Mouse (Mus musculus) heart, adult 8-10 months (tissue): ENCODE data around the gene Fam111a. TPM values are rescaled to one million over a fixed set of nuclear protein-coding genes. Genes with fewer than 3 reads are reported as not detected.
"Not testable (repeated sequence)": the region's sequence is repeated elsewhere in the genome, so short reads cannot be mapped to it uniquely, and the experiment has no call there.

ENCODE experiments used
- DNase-seq: peaks from one replicate; pipeline ENCODE4 v3.0.0; 2022; ENCODE audit warnings: low spot score
- total RNA-seq, 4 experiments: library from RNA; stranded (reverse); gene quantifications; 2 replicates each; pipeline ENCODE4 v1.2.4; 2022

Fam111a gene
- total RNA-seq = 1 to 10 TPM; 2.6 to 6.7 (median 3.8) TPM

- DNase-seq = not testable (repeated sequence)
These were observed at the start of gene Fam111a for GRCm38 (mm10) chr19:12545440-12545839. TSS of gene Fam111a (plus strand) at chr19:12545740.

DNA sequence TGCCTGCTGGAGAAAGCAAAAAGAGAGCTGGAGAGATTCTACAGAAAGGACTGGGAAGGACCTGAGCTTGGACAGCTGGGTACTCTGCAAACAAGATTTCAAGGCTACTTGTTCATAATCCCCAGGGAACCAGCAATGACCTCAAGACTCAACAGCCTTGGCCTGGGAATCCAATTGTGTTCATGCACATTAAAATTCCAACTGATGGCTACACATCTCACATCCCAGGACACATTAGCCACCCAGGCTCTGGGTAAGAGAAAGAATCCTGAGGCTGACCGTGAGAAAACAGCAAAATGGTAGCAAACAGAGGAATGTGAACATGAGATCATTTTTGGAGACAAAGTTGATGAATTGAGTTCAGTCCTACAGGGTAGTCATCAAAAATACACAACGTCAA, 49.3 kb upstream of the Fam111a start:
- DNase-seq = no peak

DNA sequence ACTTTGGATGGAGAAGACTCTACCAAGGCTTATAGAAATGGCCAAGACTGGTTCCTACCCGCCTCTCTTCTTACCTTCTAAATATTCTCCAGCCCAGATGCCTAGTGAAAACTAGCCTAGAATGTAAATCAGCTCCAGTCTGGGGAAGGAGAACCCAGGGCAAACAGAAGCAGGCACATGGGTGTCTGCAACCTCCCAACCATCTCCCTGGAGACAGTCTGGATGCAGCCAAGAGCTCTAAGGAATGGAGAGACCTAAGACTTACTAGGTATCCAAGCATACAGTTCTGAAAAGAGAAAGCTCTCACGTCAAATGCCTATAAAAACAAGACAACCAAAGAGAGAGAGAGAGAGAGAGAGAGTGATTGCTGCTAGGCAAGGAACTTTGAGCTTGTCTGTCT, 47.6 kb upstream of the Fam111a start:
- no peak for DNase-seq

- no peak for DNase-seq
These were observed 47.2 kb upstream of the Fam111a start for GRCm38 (mm10) chr19:12498321-12498720.

- DNase-seq = no peak
These were observed 46.6 kb upstream of the Fam111a start for GRCm38 (mm10) chr19:12498941-12499340.

DNA sequence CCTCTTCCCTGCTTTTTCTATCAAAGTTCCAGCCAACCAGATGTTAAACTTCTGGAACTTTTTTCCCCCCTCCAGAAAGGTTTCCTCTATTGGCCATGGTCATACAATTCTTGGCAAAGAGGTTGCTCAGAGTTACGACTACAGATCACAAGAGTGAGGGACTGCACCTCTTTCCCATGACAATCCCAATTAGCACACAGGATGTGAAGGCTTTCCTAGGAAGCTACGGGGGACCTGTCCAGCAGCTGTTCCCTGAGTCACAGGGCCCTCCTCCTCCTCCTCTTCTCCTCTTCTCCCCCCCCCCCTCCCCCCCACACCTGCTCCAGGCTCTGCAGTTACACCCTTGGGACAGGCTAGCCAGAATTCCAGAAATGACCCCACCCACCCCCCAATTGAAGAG, 46.1 kb upstream of the Fam111a start:
- no peak for DNase-seq

- peak; percentile 60 for DNase-seq
These were observed 45.4 kb upstream of the Fam111a start for GRCm38 (mm10) chr19:12500124-12500523.

DNA sequence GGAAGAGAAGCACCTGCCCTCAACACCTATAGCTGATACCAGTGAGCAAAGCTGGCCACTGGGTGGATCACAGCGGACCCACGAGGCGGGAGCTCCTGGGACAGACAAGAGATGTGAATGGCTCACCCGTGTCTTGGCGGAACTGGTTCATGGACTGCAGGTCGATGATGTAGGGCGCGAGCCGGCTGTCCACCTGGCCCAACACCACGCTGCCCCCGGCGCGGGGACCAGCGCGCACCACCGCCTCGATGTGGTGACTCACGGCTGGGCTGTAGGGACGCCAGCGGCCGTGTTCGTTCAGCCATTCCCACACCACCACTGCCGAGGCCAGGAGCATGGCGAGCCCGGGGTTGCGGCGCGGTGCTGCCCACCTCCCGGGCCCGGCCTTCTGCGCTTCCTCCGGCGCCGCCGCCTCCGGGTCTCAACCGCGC, 44.6 kb upstream of the Fam111a start:
- no peak for DNase-seq

- DNase-seq = peak; percentile 94
These were observed 43.9 kb upstream of the Fam111a start, which contains the start of gene Dtx4 for GRCm38 (mm10) chr19:12501370-12502347. TSS of gene Dtx4 (minus strand) at chr19:12501454.

DNA sequence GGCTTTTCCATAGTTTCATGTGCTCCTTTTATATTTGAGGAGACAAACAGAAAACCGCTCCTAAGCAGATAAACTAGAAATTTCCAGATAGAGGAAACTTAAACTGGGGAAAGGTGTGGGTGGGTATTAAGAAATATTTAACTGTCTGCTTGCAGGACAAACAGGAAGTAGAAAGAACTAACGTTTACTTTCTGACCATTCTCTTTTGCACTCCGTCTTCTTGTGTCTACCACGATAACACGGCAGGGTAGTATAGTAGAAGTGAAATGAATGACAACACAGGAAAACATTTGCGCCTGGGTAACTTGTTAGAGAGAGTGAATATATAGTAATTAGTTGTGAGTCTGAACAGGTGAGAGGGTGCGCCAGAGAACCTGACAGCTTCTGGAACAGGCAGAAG, 42.8 kb upstream of the Fam111a start:
- no peak for DNase-seq

DNA sequence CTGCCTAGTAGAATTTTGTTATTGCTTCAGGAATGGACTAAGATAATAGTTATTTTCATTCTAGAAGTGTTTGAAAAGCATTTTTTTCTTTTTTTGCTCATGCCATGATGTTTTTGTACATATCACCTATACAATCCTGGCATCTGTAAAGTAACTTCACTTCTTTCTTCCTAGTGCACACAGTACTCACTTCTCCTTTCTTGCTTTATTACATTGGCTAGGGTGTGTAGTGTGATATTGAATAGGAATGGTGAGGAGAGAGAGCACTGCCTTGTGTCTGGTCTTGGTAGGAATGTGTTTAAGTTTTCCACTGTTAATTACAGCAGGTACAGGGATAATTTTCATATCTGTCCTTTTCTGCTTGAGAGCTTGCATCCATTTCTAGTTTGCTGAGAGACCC, 30.9 kb upstream of the Fam111a start:
- no peak for DNase-seq

- DNase-seq = peak; percentile 66
These were observed 27.6 kb upstream of the Fam111a start for GRCm38 (mm10) chr19:12517671-12518540.

- DNase-seq = no peak
These were observed 27.0 kb upstream of the Fam111a start for GRCm38 (mm10) chr19:12518541-12518890.

- no peak for DNase-seq
These were observed 22.2 kb upstream of the Fam111a start for GRCm38 (mm10) chr19:12523377-12523776.

DNA sequence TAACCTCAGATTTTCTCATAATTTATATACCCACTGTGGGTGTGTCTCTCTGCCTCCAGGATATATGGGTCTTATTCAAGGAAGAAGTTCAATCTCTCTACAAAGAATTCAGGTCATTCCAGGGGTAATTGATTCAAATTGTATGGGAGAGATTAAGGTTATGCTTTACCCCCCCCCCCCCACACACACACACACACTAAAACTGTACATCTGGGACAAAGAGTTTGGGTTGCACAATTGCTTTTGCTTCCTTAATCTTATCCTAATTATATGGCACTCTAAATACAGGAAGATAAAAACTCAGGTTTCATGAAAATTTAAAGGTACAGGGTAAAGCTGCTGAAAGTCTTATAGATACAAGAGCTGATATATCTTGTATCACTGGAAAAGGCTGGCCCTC, 8.4 kb upstream of the Fam111a start:
- DNase-seq = no peak

GRCm38 (mm10) chr19:12539975-12540374, 5.6 kb upstream of the Fam111a start:
- no peak for DNase-seq

DNA sequence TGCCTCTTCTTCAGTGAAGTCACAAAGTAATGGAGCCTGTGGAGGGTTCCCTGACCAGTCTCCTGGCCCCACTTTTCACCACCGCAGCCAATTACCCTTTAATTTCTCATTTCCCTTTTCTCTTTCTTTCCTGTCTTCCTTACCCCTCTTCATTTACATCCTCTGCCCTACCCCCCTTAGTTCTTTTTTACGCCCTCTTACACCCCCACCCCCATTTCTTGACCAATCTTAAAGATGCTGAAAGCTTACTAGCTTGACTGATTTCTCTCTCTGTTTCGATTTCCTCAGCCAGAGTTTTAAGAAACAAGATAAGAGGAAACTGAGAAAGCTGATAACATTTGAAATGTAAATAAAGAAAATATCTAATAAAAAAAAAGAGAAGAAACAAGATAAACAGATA, 4.8 kb upstream of the Fam111a start:
- DNase-seq = no peak

DNA sequence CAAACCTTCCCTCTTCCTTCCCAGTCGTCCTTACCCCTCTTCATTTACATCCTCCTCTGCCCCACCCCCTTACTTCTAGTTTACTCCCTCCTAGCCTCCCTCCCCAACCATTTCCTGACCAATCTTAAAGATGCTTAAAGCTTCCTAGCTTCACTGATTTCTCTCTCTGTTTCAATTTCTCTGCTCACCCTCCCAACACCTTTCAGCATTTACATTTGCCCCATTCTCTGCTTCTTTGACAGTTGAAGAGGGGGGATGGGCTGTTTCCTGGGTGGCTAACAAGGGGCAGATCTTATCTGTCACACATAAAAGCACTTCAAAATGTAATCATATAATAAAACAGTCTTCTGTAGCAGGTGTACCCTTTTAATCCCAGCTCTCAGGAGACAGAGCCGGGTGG, 3.9 kb upstream of the Fam111a start:
- DNase-seq = no peak

DNA sequence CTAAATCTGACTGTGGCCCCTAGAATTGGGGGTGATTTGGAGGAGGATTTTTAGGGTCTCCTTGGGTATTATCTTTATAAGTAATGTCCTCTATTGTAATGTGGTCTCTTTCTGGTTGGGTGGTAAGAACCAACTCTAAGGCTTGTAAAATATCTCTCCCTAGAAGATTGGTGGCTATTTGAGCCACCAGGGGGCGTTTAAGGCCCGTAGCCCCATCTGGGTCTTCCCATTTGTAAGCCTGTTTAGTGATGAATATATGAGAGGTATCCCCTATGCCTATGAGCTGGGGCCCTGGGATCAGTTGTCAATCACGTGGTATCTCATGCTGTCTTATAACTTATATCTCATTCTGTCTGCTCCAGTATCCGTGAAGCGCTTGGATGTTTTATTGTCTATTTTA, 3.6 kb downstream of the Fam111a start:
- peak; percentile 41 for DNase-seq

DNA sequence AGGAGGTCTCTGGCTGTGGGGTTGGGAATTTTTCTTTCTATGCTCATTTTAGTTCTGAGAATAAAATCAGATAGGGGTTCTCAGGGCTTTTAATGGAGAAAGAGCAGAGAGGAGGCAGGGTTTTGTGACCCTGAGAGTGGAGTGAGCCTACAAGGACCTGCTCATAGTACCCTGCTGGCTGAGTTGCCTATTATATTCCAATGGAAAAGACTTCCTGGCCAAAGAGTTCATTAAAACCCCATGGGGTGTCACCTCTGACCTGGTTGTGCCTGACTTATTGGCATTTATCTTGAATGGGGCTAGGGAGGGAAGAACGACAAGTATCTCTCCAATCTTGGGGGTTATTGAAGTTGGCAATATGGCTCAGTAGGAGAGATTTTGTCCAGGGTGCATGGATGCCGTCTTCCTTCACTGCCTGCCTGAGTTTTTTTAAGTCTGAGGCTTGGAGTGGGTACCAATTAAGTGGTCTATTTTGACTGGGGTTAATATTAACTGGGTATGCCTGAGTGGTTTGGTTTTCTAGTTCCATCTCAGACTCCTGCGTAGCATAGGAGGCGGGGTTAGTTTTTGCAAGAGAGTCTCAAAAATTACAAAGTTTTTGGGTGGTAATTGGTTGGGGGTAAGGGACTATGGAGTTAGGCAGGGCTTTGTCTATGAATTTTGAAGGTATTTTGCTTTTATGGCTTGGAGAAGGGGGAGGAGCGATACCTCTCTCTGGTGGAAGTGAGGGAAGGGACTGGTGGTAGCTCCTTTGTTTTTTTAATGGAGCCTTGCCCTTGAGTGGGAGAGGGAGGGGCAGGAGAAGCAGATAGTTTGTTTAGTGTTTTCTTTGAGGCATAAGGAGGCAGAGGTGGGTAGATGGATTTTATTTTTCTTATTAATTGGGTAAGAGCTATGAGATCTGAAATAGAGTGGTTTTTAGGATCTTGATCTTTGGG, 4.7 kb downstream of the Fam111a start:
- DNase-seq = no peak

GRCm38 (mm10) chr19:12556293-12556692, 10.8 kb downstream of the Fam111a start:
- DNase-seq = no peak
